Mouse (Mus musculus) kidney, postnatal 25 days (tissue): ENCODE results near the gene Htr2b.

Source experiments
- DNase-seq, 2 experiments: peaks; one replicate each; pipeline ENCODE4 v3.0.0; 2021; ENCODE audit warnings: mixed read lengths in 2 of 2

The Htr2b gene

GRCm38 (mm10) chr1:86076565-86076964 lies 35.2 kb downstream of the Htr2b start:
- DNase-seq, result no peak

DNA sequence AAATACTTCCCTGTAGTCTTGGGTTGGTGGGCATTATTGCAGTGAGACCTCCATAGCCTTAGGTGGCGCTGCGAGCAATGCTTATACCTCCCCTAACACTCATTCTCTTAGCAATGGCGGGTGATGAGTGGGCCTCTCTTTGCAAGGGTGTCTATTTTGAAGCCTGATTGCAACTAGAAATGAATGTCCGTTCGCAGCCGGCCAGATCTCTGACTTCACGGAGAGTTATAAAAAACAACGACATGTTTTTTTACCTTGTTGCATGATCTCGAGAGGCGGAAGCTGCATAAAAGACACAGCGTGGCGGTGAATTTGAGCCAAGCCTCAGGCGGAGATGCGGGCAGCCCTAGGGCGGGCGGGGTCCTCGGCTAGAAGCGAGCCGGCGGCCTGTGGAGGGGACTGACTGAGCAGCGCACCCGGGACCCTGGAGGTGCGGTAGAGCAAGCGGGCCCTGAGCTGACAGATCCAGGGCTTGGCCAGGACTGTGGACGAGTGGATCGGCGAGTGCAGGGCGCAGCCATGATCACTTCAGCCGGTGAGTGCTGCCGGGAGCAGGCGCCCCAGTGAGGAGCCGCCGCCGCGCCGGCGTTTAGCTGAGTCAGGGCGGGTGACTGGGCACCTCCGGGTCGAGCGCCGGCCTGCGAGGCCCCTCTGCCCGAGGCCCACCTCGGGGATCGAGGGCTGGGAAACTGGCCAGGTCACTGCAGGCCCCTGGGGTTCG lies 47.3 kb downstream of the Htr2b start, which contains the start of gene Psmd1:
Gene Psmd1, plus strand, starts transcription at position 117 of the 721 bp plus-strand sequence.
- DNase-seq, result peak; percentile 90 to 93

- DNase-seq, result no peak
Measured at GRCm38 (mm10) chr1:86062523-86062922, 49.2 kb downstream of the Htr2b start.

GRCm38 (mm10) chr1:86058856-86059769 lies 52.7 kb downstream of the Htr2b start:
- peak; percentile 97 to 99 for DNase-seq

GRCm38 (mm10) chr1:86056284-86056683 lies 55.5 kb downstream of the Htr2b start:
- no peak for DNase-seq

GRCm38 (mm10) chr1:86054943-86055342 lies 56.8 kb downstream of the Htr2b start:
- DNase-seq, result no peak

- no peak for DNase-seq
Measured at GRCm38 (mm10) chr1:86053198-86053921, 58.4 kb downstream of the Htr2b start.
